Mouse (Mus musculus): ENCODE data around the gene Ifi209. TPM values are rescaled to one million over a fixed set of nuclear protein-coding genes. Genes with fewer than 3 reads are reported as not detected.
"Not testable (repeated sequence)": the region's sequence is repeated elsewhere in the genome, so short reads cannot be mapped to it uniquely, and the experiment has no call there.

Ifi209 gene
- total RNA-seq (2021): not detected

GRCm38 (mm10) chr1:173630622-173631021 is at the start of gene Ifi209:
TSS of gene Ifi209 (plus strand) at chr1:173630917.
- DNase-seq; intact Hi-C loops (cut with DNase I): not testable (repeated sequence)

GRCm38 (mm10) chr1:173589698-173590097 is 41.0 kb upstream of the Ifi209 start:
- DNase-seq; intact Hi-C loops (cut with DNase I): not testable (repeated sequence)

GRCm38 (mm10) chr1:173598838-173599494 is 31.8 kb upstream of the Ifi209 start, which contains the start of gene Ifi213:
TSS of gene Ifi213 (minus strand) at chr1:173599274.
- DNase-seq; intact Hi-C loops (cut with DNase I): not testable (repeated sequence)

GRCm38 (mm10) chr1:173610291-173610690 is 20.4 kb upstream of the Ifi209 start:
- intact Hi-C loops (cut with DNase I): not testable (repeated sequence)
- DNase-seq: peak; percentile 16

GRCm38 (mm10) chr1:173622216-173622615 is 8.5 kb upstream of the Ifi209 start:
- intact Hi-C loops (cut with DNase I); DNase-seq: not testable (repeated sequence)

- no peak for DNase-seq
- intact Hi-C loops (cut with DNase I): no loop called here
Observed at GRCm38 (mm10) chr1:173624052-173624451, 6.7 kb upstream of the Ifi209 start.

GRCm38 (mm10) chr1:173626686-173627085 is 4.0 kb upstream of the Ifi209 start:
- DNase-seq: no peak
- intact Hi-C loops (cut with DNase I): no loop called here

- DNase-seq: no peak
- intact Hi-C loops (cut with DNase I): no loop called here
Observed at GRCm38 (mm10) chr1:173633969-173634645, 3.4 kb downstream of the Ifi209 start.

GRCm38 (mm10) chr1:173645393-173645792 is 14.7 kb downstream of the Ifi209 start:
- no peak for DNase-seq
- intact Hi-C loops (cut with DNase I): no loop called here

- DNase-seq: no peak
- intact Hi-C loops (cut with DNase I): no loop called here
Observed at GRCm38 (mm10) chr1:173657973-173658372, 27.3 kb downstream of the Ifi209 start.

- intact Hi-C loops (cut with DNase I): not testable (repeated sequence)
Observed at GRCm38 (mm10) chr1:173673458-173674097, 42.9 kb downstream of the Ifi209 start, which contains the start of gene Ifi208. TSS of gene Ifi208 (plus strand) at chr1:173673675.

GRCm38 (mm10) chr1:173678605-173679004 is 47.9 kb downstream of the Ifi209 start:
- DNase-seq; intact Hi-C loops (cut with DNase I): not testable (repeated sequence)

More at GRCm38 (mm10) chr1:173673458-173674097, 42.9 kb downstream of the Ifi209 start, which contains the start of gene Ifi208:
- DNase-seq: not testable (repeated sequence)

GRCm38 (mm10) chr1:173694270-173694669 is 63.6 kb downstream of the Ifi209 start:
- intact Hi-C loops (cut with DNase I): no loop called here
- no peak for DNase-seq

Small RNA genes within 50 kb of the gene (microRNA-seq; reads per million reads assigned to microRNA genes)
- gene Gm44339: not detected

Other genes starting within 250 kb of the Ifi209 start
- gene Ifi206, start 139.9 kb upstream of the Ifi209 start, total RNA-seq (2021): not detected
- not detected for gene Ifi214, start 95.0 kb upstream of the Ifi209 start, total RNA-seq (2021)
- under 1 TPM in 1 of 2 experiments, not detected in 1; 0.12 TPM for gene Ifi213, start 31.6 kb upstream of the Ifi209 start, total RNA-seq (2021)
- gene Ifi208, start 42.8 kb downstream of the Ifi209 start, total RNA-seq (2021): under 1 TPM in 1 of 2 experiments, not detected in 1; 0.12 TPM
- gene Ifi207, start 110.8 kb downstream of the Ifi209 start, total RNA-seq (2021): under 1 TPM; 0.24 to 0.28 TPM
- under 1 TPM in 1 of 2 experiments, not detected in 1; 0.16 TPM for gene Ifi204, start 136.0 kb downstream of the Ifi209 start, total RNA-seq (2021)